Mouse (Mus musculus) Patski (cell line): ENCODE measurements at regions not wholly inside any gene's neighbourhood (a gene's known extent, or its start where the extent isn't known, plus 50 kb on each side); places are given as distances from the start of the nearest gene placed in this dataset.

Experiments used
- ATAC-seq: fragments of 100-300 bp; one replicate; pipeline ENCODE4 v1.8.0; 2021
- CTCF ChIA-PET: fragments of 350-600 bp; sonication (Branson Sonifier 250); formaldehyde crosslinking; loops from one replicate; lab custom pipeline; 2022; ENCODE audit warnings: inconsistent platforms; lab: Charles Lee
- POLR2A ChIA-PET: fragments of 350-600 bp; sonication (Branson Sonifier 250); formaldehyde crosslinking; loops from one replicate; lab custom pipeline; 2022; ENCODE audit warnings: antibody characterized with exemption, inconsistent platforms; lab: Charles Lee
- DNase-seq: peaks from one replicate; pipeline ENCODE4 v3.0.0-alpha.2; 2011; ENCODE audit warnings: low read depth, low spot score
- H3K27me3 ChIP-seq: fragments of 371-371 bp; one replicate; pipeline ENCODE4 v1.5.1; 2021
- CTCF ChIP-seq: fragments of 100-300 bp; IDR thresholded peaks from one replicate; pipeline ENCODE4 v1.5.1; 2021
- in situ Hi-C: fragments of 300-500 bp; cut with MboI; formaldehyde crosslinking; loops from 3 replicates; pipeline ENCODE4 v1.11.1; 2018; ENCODE audit warnings: low pct_unique_long_range_greater_than_20kb, mixed read lengths

DNA sequence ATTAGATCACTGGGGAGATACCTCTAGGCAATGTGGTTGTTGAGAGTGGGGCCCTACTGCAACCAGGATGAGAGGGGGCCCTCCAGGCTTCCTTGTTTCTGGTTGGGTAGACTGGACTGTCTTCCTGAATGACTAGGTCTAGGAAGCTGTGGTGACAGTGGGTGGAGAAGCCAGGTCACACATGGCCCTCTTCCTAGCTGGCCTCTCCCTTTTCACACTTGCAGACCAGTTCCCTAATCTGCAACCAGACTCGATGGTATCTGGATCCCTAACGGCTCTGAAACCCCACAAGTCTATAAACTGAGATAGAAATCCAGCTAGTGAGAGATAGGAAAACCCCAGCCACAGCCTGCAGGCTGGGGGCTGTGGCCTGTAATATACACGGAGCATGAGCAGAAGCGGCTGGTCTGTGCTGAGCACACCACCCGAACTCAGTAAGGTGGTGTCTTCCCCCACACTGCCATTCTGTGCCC lies 87.8 kb downstream of the Cpn2 start:
- POLR2A ChIA-PET: no interaction called here
- H3K27me3 ChIP-seq: no peaks in the 10 kb centered on the region
- no peak for DNase-seq
- no peak for TF ChIP-seq CTCF
- in situ Hi-C loops: no loop called here
- ATAC-seq: no peak
- CTCF ChIA-PET: interaction anchor here (0.8 to 1.2 kb wide), 2 partner anchors 8 to 110 kb away, joined by 3 to 4 read pairs; no protein-coding TSS in a partner anchor

DNA sequence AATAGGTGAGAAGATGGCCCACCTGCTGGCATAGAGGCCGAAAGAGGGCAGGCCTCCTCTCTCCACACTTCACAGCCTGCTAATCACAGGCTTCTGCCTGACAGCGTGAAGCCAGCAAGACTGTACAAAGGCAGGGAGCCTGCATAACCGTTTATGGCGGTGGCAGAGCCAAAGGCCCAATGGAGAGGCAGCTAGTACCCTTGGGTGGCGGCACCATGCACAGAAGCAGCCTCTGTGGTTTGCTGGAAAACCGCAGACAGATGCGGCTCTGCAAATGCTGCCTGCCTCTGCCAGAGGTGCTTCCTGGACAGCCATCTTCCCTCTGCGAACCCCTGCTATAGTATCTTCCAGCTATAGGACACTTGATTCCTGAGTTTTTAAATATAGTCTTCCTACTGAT lies 86.2 kb downstream of the Cpn2 start:
- ChIA-PET CTCF (no interaction called here), POLR2A (no interaction called here)
- DNase-seq: no peak
- ATAC-seq: no peak
- H3K27me3 ChIP-seq: no peaks in the 10 kb centered on the region
- in situ Hi-C loops: no loop called here
- TF ChIP-seq CTCF: no peak

DNA sequence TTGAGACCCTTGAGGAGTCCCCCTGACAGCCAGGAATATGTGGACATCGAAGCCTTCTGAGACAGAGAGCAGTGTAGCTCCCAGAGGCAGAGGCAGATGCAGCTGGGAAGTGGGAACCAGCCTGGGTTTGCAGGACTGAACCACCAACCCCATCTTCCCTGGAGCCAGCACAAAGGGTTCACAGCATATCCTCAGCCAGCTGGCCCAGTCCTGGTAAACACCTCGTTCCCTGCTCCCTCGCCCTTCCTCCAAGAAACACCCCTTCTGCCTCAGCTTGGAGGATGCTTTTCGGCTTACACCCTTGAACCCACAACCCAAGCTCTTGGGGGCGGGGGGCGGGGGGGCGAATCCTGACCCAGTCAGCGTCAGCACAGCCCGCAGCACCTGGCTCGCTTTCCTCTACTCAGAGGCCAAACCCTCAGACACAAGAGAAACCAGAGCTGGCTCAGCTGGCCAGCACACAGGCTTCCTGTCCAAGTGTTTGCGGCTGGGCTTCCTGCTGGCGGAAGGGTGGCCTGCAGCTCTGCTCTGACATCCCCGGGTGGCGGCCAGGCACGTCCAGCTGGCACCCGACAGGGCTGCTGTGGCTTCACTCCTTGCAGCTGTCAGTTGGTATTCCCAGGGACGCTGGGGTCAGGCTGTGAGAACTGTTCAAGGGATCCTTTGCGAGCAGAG lies 82.6 kb downstream of the Cpn2 start:
- ChIA-PET CTCF (no interaction called here), POLR2A (no interaction called here)
- ATAC-seq: no peak

DNA sequence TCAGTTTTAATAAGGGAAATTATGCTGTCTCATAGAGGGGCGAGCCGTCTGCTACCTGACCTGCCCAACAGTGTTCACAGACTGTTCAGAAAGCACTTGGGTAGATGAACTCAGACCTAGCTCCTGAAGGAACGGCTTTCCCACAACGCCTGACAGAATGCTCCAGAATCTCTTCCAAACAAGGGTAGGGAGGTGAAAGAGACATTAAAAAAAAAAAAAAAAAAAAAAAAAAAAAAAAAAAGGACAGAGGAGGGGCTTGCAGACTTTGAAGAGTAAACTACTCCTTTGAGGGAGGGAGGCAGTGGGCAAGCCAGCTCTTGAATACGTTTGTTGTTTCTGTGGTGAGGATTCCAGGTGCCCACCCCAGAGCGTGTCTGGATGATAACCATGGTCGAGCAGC lies 81.6 kb downstream of the Cpn2 start:
- no peak for ATAC-seq
- ChIA-PET POLR2A (interaction anchor here (0.5 to 3.8 kb wide), 4 partner anchors 15 to 120 kb away, joined by 4 to 23 read pairs (median 4); no protein-coding TSS in a partner anchor), CTCF (interaction anchor here (1.2 kb wide), 1 partner anchor 107 kb away, joined by 3 read pairs; no protein-coding TSS in a partner anchor)
- DNase-seq: no peak
- TF ChIP-seq CTCF: no peak
- no peaks in the 10 kb centered on the region for H3K27me3 ChIP-seq
- in situ Hi-C loops: loop anchor here (5.0 kb wide), 7 partner anchors 47 to 453 kb away; no protein-coding TSS in a partner anchor

More for the DNA sequence above, 82.6 kb downstream of the Cpn2 start:
- no peak for DNase-seq
- no peak for TF ChIP-seq CTCF
- H3K27me3 ChIP-seq: no peaks in the 10 kb centered on the region
- in situ Hi-C loops: loop anchor here (5.0 kb wide), 7 partner anchors 48 to 452 kb away; no protein-coding TSS in a partner anchor

DNA sequence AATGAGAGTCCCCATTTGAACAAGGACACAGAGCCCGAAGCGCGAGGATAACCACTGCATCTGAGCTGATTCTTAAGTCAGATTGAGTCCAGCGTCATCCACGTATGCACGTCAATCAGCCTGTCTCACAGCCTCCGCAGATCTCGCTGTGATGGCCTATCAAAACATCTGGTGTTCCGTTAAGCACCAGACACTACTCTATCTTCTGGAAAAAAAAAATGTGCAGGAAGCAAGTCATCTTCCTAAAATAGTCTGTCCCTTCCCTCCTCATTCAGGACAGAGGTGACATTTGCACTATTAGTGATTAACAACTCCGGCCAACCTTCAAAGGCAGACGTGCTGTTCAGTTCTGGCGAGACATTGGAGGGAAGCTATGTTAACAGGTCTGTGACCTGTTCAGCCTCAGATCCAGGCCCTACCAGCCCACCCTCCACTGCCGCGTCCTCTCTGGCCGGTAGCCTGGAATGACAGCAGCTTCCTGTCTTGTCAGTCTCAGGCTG lies 81.0 kb downstream of the Cpn2 start:
- POLR2A ChIA-PET: interaction anchor here (0.6 to 3.8 kb wide), 3 partner anchors 15 to 121 kb away, joined by 4 to 23 read pairs (median 7); no protein-coding TSS in a partner anchor
- CTCF ChIA-PET: interaction anchor here (1.1 to 2.0 kb wide), 3 partner anchors 108 to 118 kb away, joined by 3 to 9 read pairs (median 4); no protein-coding TSS in a partner anchor
- ATAC-seq: no peak
- no peak for TF ChIP-seq CTCF
- in situ Hi-C loops: loop anchor here (5.0 kb wide), 7 partner anchors 46 to 454 kb away; no protein-coding TSS in a partner anchor
- DNase-seq: no peak
- H3K27me3 ChIP-seq: no peaks in the 10 kb centered on the region

DNA sequence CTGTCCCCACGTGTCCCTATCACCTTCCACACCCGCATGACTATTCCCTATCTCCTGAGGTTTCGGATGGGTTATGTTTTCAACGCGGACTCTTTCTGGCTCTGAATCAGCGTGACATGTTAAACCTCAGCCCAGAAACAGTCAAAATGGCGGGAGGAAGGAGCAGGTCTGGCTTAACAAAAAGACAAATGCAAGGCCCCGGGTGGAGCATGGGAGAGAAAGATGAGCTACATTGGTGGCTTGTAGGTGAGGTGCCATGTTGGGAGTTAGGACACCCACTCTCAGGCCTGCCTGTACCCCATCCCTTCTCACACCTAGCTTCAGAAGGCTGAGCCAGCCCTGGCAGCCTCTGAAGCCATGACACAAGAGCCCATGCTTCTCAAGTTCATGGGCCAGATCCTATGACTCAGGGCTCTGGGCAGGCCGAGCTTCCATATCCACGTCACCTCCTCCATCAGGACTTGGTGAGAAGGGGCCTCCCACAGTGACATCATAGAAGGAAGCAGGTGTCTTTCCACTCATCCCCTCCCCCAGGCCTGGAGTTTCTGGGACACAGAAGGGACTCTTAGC lies 80.5 kb downstream of the Cpn2 start:
- in situ Hi-C loops: loop anchor here (5.0 kb wide), 7 partner anchors 46 to 454 kb away; no protein-coding TSS in a partner anchor
- ChIA-PET POLR2A (interaction anchor here (0.7 to 3.8 kb wide), 4 partner anchors 8 to 451 kb away, joined by 3 to 23 read pairs (median 6); no protein-coding TSS in a partner anchor), CTCF (interaction anchor here (1.1 to 2.0 kb wide), 4 partner anchors 108 to 458 kb away, joined by 3 to 9 read pairs (median 4); no protein-coding TSS in a partner anchor)
- DNase-seq (no peak), ATAC-seq (no peak)
- H3K27me3 ChIP-seq: no peaks in the 10 kb centered on the region
- no peak for TF ChIP-seq CTCF

DNA sequence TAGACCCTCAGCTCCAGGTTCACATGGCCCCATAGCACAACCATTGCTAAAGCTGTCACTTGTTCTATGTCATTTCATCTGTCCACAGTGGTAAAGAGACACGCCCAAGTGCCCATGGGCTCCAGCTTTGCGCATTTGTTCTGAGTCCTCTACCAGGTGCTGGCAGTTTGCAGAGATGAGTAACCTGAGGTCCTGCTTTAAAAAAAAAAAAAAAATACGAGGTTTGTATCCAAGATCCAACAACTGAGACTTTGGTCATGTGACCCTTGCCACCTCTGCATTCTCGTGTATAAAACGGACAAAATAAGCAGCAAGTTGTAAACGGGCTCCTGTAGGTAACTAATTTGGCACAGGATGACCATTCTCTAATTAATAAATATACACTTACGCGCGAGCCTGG lies 79.9 kb downstream of the Cpn2 start:
- ChIA-PET POLR2A (interaction anchor here (0.7 to 3.8 kb wide), 4 partner anchors 9 to 452 kb away, joined by 3 to 23 read pairs (median 6); no protein-coding TSS in a partner anchor), CTCF (interaction anchor here (1.1 to 2.8 kb wide), 5 partner anchors 8 to 459 kb away, joined by 3 to 12 read pairs (median 4); no protein-coding TSS in a partner anchor)
- DNase-seq (no peak), ATAC-seq (no peak)
- in situ Hi-C loops: loop anchor here (5.0 kb wide), 7 partner anchors 45 to 455 kb away; no protein-coding TSS in a partner anchor
- no peak for TF ChIP-seq CTCF
- H3K27me3 ChIP-seq: no peaks in the 10 kb centered on the region

DNA sequence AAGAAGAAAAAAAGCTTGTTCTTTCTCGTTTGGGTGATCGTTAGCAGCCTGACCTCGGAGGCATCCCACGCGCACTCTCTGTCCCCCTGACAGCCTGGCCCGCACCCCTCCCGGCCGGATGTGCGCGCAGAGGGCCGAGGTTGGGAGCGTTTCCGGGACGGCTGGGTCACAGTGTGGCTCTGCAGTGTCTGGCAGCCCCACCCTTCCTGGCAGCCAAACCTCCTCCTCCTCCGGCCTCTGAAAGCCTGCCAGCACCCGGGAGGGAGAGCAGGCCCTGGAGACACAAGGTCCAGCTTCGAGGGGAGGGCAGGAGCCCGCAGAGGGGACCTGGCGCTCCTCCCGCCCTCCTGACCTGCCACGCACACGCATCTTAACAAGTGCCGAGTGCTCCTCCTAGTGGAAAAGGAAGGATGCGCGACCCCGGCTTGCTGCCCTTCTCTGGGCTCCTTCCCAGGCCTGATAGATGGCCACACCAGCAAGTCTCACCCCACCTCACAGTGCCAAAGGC lies 79.3 kb downstream of the Cpn2 start:
- in situ Hi-C loops: loop anchor here (5.0 kb wide), 7 partner anchors 44 to 456 kb away; no protein-coding TSS in a partner anchor

DNA sequence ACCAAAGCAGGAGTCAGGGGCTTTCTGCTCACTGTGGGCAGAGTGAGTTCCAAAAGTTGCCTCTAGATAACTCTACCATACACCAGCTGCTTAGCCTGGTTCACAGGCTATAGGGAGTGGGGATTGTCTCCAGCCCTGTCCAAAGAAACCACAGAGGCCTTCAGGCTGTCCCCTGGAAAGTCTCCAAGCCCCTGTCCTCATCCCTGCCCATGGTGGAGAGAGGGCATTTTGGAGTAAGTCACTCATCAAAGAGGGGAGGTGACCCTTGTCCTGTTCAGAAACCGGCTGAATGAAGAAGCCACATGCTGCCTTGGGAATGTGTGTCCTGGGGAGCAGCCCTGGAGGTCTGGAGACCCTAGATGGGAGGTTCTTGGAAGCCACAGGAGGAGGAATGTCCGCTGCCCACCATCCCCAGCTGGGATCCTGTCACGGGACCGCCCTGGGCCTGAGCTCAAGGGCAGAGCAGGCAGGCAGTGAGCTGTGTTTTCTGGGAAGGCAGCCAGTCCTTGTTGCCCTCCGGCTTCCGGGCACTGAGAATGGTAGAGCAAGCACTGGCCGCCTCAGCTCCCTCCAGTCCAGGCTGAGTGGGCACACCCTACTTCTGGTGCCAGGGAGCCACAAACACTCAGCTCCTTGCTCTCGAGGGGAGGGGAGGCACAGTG lies 78.4 kb downstream of the Cpn2 start:
- H3K27me3 ChIP-seq: no peaks in the 10 kb centered on the region
- ChIA-PET POLR2A (interaction anchor here (0.6 to 3.8 kb wide), 4 partner anchors 33 to 460 kb away, joined by 3 to 23 read pairs (median 4); no protein-coding TSS in a partner anchor), CTCF (interaction anchor here (0.9 to 2.8 kb wide), 6 partner anchors 15 to 461 kb away, joined by 3 to 12 read pairs (median 4); no protein-coding TSS in a partner anchor)
- no peak for TF ChIP-seq CTCF
- DNase-seq: peak; percentile 98
- peak; percentile 76 for ATAC-seq
- in situ Hi-C loops: loop anchor here (5.0 kb wide), 7 partner anchors 43 to 457 kb away; no protein-coding TSS in a partner anchor

More for the DNA sequence above, 79.3 kb downstream of the Cpn2 start:
- ATAC-seq (peak; percentile 60), DNase-seq (peak; percentile 86)
- CTCF ChIA-PET: interaction anchor here (0.9 to 2.8 kb wide), 6 partner anchors 8 to 459 kb away, joined by 3 to 12 read pairs (median 6); no protein-coding TSS in a partner anchor
- H3K27me3 ChIP-seq: no peaks in the 10 kb centered on the region
- POLR2A ChIA-PET: interaction anchor here (1.5 to 3.8 kb wide), 2 partner anchors 119 to 452 kb away, joined by 3 to 23 read pairs; no protein-coding TSS in a partner anchor
- TF ChIP-seq CTCF: no peak
